Mouse (Mus musculus) spleen, postnatal 36 days (tissue): ENCODE results near the gene Cabp2.
A peak's percentile ranks its signal among the peaks of the same experiment; 100 is the strongest.

Source experiments
- DNase-seq, 2 experiments: peaks; one replicate each; pipeline ENCODE4 v3.0.0; 2022; ENCODE audit warnings: low spot score in 2 of 2, mixed read lengths in 1 of 2

Gene Cabp2

DNA sequence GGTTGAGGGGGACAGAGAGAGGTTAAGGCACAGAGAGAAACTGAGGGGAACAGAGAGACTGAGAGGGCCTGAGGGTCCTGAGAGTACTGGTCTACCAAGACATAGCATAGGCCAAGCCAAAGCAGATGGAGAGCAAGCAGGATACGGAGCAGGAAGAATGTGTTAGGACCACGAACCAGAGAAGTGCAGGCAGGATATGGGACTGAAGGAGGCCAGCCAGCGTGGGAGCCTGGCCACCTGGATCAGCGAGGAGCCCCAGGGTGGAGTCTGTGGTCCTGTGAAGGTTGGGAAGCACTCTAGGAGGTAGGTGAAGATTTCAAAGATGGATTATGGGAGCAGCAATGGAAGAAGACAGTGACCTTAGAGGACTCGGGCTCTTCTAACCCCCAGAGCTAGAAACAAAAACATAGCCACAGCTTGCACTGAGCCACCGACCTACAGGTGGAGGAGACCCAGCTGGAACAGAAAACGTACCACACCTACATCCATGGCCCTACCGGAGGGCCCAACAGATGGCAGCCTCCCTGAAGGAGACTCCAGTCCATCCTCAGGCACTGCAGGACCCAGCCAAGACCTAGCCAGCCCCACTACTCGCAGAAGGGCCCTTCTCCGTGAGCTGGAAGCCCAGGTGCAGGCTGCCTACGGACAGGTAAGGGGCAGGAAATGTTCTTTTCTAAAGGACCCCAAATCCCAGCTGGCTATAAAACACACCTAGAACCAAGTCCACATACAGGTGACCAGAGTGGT is 1.0 kb downstream of the Cabp2 start:
- no peak for DNase-seq

DNA sequence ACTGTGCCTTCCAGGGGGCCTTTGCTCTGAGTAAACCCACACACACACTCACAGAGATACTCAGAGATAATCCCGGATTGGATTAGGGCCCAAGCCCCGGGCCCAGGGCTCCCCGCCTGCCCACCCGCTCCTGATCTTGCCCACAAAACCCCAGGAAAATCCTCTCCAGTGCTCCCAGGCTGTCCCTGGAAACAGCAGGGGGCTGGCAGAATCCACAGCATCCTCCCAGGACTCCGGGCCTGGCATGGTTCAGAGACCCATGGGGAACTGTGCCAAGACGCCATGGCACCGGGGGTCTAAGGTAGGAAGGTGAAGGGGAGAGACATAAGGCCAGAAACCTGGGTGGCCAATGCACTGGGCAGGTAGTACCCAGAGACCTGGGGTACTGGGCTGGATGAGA is 1.9 kb downstream of the Cabp2 start:
- no peak for DNase-seq

DNA sequence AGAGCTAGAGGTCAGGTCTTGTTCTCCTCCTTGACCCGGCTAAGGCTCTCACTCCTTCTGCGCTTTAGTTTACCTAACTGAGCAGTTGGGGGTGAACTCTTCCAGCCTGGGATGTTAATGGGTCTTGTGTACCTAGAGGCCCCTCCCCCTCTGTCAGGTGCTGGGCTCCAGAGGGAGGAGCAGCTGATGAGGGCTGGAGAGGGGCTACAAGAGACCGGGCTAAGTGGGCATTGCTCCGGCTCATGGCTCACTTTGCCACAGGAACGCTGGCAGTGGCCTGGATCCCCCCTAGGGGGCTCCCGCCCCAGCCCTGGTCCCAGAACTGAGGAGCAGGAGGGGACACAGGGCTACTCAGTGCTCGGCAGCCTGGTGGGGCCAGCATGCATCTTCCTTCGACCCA is 2.4 kb downstream of the Cabp2 start:
- DNase-seq, result no peak

DNA sequence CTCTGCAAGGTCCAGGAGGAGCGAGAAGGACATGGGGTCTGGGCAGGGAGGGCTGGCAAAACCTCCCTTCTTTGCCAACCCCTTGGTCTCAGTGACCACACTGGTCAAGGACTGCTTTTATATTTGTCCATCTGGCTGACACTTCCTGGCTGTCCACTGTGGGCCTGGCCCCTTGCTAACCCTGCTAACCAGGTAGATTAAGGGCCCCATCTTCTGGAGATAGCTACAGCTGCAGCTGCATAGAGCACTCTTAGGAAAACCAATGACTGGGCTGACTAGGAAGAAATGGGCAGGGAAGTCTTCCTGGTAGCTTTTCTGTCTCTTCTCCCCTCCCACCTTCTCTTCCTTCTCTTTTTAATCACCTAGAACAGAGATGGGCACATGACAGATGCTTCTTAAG is 3.6 kb downstream of the Cabp2 start:
- DNase-seq, result no peak

DNA sequence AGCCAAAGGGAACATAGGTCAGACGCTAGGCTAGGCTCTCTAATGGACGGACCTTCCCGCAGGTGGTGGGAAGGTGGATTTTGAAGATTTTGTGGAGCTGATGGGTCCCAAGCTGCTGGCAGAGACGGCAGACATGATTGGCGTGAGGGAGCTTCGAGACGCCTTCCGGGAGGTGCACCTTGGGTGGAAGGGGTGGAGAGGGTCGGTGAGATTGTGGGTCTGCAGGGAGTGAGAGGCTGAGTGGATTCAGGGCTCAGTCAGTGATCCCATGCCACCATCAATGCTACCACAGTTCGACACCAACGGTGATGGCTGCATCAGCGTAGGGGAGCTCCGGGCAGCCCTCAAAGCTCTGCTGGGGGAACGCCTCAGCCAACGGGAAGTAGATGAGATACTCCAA is 4.8 kb downstream of the Cabp2 start:
- DNase-seq, result no peak

DNA sequence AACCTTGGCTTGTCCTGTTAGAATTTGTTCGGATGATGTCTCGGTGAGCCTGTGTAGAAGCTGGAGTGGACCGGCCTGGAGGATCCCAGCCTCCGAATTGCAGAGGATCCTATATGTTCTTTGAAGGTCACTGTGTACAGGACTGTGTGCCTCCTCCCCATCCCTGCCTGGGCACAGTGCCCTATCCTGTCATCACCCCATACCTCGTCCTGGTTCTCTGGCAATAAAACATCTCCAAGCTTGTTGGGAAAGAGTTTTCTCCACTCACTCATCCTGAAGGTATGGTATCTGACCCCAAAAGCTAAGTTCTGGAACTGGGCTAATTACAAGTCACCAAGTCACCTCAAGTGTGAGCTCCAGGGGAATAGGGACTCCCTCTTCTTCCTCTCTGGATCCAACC is 5.7 kb downstream of the Cabp2 start:
- no peak for DNase-seq

DNA sequence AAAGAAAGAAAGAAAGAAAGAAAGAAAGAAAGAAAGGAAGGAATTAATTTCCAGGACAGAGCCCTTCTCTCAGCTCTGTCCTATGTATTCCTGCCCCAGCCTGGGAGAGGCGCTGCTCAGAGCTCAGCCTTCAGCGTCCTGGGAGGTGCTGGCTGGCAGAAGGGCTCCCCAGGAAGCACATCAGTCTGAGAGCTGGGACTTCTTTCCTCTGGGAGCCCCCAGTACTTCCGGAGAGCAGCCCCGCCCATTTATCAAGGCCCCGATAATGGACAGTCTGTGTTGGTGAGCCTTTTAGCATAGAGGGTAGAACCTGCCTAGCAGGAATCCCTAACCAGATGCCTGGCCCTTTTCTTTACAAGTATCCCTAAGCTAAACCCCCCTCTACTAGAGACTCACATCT is 6.8 kb downstream of the Cabp2 start:
- DNase-seq, result no peak

DNA sequence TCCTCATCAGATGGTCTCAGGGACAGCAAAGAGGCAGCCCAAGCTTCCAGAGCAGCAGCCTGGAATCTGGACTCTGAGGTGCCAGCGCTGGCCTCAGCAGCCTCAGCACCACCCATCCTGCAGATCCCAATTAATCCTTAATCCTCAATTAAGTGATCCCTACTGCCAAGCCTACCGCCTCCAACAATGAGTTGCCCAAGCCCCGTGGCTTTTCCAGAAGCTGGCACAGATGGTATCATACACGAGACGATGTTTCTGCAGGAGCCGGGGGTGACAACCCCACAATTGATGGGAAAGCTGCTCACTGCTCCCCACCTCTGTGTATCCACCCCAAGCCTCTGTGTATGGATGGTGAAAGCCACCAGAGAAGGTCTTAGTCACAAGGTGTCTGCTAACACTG is 7.8 kb downstream of the Cabp2 start:
- DNase-seq, result no peak

DNA sequence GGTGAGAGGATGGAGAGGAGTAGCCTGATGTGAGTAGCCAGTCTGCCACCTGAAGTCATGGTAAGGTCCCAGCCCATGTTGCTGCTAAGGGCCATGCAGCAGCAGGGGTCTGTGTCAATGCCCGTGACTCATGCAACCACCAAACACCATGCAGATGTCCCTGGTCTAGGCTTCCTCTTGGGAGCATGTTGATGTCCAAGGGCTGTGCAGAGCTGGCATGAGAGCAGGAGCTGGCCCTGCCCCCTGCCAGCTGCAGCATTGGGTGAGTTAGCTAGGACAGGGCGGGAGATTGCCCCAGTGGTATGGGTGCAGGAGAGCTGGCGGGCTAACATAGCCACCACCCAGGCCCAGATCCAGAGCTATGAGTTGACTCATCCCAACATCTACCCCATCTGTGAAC is 9.1 kb downstream of the Cabp2 start:
- no peak for DNase-seq

DNA sequence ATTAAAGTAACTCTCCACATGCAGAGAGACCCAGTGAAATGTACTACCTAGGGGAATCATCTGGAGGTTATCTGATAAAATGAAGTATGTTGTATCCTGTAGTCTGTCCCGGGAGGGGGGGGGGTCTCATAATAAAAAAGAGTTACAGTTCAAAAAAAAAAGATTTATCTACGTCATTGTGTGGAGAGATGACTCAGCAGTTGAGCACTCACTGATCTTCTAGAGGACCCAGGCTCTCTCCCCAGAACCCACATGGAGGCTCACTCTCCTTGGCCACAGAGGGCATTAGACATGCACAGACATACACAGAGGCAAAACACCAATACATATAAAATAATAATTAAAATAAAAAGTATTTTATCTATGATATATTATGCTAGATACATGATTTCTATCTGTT is 10.0 kb downstream of the Cabp2 start:
- no peak for DNase-seq

DNA sequence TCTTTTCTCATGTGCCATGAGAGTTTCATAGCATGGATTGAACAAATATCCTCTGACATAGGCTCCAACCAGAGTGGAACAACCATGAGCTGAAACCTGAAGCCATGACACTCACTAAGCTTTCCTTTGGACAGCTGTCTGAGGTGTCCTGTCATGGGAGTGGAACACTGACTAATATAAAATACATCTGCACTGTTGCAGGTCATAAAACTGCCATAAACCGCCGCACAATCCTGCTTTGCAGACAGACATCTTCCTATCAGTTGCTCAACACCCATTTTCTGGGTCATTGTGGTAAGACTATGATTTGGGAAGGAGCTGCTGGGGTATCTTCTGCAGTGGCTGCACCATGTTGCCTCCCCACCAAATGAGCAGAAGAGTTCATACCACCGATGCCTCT is 11.4 kb downstream of the Cabp2 start:
- no peak for DNase-seq

DNA sequence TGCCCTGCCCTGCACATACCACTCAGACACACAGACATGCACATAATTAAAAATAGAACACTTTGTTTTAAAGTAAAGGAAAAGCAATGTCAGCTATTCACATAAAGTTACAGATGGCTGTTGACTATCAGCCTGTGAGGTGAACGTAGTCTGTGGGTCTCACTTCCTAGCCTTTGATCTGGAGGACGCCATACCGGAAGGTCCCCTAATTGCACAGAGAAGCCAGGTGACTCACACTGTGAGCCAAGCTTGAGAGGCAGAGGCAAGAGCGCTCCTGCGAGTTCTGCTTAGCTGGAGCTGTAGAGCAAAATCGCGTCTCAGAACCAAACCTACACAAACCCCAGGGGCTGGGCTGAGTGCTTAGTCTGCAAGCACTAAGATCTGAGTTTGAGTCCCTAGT is 12.4 kb downstream of the Cabp2 start:
- no peak for DNase-seq

DNA sequence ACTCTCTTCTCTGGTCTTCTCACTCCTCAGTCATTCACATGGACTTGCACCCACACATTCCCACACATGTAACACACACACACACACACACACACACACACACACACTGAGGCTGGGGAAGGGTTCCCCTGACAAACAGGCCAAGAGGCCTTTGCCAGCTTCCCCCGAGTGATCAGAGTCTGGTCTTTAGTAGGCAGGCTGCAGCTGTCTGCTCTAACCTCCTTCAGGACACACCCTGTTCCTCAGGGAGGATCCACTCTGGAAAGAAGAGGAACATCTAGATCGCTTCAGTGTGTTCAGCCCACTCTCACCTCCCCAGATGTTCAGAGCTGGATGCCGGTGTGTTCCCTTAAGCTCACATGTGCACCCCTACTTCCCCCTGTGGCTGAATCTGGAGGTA is 13.0 kb downstream of the Cabp2 start:
- no peak for DNase-seq

DNA sequence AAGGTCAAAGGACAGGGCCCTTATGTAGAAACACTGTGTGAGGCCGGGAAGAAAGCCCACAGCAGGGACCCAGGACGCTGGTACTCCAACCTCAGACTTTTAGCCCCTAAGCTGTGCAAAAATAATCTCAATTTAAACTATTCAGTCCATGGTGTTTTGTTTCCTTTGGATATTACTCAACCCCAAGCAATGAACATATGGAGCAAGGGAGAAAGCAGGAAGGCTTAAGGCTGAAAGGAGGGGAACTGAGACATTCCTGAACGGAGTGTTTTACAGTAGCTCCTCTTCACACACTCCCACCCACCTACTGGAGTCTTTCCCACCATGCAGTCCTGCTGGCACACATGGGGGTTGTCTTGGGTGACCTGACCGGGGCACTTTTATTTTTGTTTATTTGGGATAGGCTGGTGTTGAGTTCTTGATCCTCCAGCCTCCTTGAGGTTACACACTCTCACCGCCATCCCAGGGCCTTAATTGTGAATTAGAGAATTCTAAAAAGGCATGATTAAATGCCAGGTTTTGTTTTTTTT is 13.5 kb downstream of the Cabp2 start:
- DNase-seq, result no peak

DNA sequence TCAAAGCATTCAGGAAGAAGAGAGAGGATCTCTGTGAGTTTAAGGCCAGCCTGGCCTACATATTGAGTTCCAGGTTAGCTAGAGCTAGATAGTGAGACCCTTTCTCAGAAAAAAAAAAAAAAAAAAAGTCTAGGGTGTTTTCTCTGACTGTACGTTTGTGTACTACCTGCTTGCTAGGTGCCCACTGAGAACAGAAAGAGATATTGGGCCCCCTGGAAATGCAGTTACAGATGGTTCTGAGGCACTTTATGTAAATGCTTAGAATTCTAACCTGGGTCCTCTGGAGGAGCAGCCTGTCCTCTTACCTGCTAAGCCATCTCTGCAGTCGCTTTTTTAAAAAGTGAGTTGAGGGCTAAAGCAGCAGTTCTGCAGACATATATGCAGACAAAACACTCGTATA is 14.4 kb downstream of the Cabp2 start:
- DNase-seq, result no peak

DNA sequence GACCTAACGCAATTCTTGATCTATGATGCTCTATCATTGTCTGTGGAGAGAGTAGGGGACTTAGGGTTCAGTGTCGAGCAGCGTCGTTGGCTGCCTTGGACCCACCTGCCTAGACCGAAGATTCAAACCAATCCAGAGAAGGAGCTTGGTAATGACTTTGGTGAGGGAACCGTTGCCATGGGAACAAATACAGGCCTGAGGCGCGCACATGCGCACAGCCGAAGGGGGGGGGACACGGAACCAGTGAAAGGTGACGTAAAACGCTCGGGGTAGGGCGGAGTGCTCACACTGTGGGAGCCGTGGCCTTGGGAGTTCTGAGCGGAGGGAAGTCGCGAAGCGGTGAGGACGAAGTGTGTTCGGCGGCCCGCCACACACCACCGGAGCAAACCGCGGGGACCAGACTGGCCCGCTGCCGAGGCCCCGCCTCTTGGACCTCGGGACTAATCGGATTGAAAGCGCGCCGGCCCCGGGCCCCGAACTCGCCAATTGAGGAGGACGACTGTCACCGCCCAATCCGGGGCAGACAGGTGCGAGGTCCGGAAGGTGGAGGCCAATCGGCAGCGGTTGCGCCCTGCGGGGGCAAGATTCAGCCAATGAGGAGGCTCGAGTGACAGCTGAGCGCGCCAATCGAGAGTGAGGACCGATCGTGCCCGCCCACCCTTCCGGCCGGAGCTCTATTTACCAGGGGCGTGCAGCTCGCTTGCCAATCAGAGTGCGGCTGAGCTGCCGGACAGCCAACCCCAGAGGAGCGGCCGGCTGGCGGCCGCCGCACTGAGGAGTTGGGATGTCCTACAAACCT is 15.5 kb downstream of the Cabp2 start, which contains the start of gene Cdk2ap2:
Gene Cdk2ap2, plus strand, starts transcription at position 541 of the 799 bp plus-strand sequence.
- peak; percentile 100 for DNase-seq

DNA sequence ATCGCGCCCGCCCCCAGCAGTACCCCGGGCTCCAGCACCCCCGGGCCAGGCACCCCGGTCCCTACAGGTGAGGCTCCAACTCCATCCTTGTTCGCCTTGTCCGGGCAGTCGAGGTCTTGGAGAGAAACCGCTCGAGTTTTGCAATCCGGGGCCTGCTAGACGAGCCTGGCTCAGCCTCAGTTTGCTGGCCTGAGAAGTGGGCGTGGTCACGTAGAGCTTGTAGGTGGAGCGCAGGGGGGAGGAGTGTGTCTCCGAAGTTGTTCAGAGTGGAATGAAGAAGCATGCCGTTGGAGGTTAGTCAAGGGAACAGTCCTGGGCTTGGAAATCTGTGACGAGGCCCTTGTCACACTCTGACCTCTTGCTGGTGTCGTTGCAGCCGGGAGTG is 16.1 kb downstream of the Cabp2 start:
- peak in 1 of 2 experiments; percentile 87 for DNase-seq

DNA sequence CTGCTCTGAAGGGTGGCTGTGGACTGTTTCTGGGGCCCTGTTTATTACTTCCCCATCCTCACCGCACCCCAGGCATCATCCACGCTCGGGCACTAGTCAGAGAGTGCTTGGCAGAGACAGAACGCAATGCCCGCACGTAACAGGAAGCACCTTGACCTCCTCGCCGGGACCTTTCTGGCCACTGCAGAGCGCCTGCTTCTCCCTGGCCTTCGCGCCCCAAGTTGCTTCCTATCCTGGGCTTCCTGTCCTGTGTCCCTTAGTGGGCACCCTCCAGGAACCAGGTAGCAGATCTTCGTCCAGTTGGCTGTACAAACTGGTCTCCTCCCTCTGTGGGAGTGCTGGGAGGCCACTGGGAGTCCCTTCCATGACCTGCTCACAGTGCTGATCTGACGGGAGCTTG is 17.0 kb downstream of the Cabp2 start:
- DNase-seq, result no peak

DNA sequence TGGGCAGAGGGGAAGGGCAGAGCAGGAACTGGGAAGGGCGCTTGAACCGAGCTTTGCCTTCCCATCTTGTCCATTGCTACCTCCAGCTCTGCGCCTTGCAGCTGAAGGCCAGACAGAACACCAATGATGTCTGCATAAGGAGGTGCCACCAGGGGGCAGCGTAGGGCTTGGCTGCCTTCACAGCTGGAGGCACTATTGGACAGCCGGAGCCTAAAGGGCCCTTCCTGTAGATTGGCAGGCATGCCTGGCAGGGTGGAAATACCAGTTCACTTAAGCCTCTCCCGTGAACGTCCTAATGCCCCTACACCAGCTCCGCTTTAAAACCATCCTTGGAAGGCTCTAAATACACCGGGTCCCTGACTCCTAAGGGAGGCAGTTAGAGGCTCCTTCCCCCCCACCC is 17.7 kb downstream of the Cabp2 start:
- DNase-seq, result peak; percentile 91 to 93

DNA sequence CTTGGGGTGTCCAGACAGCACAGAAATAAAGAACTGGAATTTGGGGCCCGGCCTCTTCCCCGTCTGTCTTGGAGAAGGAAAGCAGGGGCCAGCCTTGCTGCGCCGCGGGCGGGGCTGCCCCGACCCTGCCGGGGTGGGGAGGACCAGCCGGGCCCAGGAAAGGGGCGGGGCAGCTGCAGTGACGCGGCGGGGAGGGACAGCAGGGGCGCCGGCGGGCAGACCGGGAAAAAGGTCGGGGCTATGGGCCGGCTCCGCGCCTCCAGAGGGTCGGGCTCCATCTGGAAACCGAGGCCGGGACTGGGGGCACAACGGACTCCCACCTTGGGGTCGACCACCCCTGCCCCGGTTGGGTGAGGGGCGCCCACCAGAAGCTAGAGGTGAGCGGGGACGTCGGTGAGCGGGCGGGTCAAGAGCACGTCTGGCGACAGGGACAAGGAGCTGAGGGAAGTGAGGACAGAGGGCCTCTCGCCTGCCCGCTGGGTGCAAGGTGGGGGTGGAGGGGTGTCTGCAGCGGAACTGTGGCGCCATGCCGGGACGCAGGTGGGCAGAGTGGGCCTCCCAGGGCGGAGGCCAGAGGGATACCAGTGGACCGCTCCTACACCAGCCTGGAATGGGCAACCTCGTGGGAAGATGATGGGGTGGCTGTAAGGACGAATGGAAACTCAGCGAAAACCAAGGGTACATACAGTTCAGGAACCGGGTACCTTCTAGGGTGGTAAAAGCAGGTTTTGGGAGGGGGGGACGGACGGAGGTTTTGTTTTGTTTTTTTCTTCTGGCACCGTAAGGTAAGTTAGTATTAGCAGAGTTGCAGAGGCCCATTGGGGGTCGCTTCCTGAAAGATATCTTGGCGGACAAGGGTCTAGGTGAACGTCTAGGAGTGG is 18.7 kb downstream of the Cabp2 start, which contains the start of gene Pitpnm1:
Gene Pitpnm1, plus strand, starts transcription at position 162 of the 881 bp plus-strand sequence.
- DNase-seq, result peak; percentile 87 to 89

DNA sequence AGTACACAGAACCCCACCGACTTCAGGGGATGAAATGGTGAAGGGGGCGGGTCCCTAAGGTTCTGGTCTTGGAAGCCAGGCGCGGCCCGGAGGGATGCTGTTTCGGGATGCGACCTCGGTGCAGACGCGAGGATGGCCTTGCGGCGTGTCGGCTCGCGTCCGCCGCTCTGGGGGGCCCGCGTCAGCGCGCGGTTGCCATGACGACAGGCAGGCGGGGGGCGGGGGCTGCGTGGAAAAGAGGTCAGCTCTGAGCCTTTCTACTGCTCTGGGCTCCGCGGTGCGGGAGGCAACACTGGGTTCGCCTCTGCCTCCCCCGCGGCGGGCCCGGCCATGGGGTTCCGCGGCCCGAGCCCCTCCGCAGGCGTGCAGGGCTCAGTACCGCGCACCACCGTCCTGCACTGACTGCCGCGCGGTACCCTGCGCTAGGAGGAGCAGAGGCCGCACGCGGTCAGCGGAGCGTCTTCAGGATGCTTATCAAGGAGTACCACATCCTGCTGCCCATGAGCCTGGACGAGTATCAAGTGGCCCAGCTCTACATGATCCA is 19.4 kb downstream of the Cabp2 start:
- DNase-seq, result no peak

DNA sequence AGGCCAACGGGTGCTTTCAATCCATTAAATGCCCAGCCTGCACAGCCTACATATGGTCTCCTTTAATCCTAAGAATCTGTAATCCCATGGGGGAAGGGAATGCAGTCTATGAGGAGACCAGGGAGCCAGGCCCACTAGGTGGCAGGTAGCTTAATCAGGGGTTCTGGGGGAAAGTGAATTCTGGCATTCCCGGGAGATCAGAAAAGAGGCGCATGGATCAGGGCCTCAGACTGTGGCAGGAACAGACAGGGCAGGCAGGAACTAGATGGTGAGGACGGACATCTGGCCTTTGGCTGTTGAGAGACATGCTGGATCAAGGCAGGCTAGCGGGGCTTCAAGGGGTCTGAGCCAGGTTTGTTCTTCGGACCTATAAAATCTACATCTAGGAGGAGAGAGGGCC is 20.1 kb downstream of the Cabp2 start:
- no peak for DNase-seq
